Mouse (Mus musculus): Measurements from ENCODE around the gene Syne3. TPM values are rescaled to one million over a fixed set of nuclear protein-coding genes. Genes with fewer than 3 reads are reported as not detected.

Syne3 gene
- 6.1 and 10.3 TPM in 2 replicates for polyA plus RNA-seq (2012; rRNA removed; ENCODE audit: low replicate concordance)

GRCm38 (mm10) chr12:105009370-105010212, at the start of gene Syne3:
Gene Syne3 (minus strand): TSS chr12:105009809.

GRCm38 (mm10) chr12:105032147-105032831, 22.7 kb upstream of the Syne3 start, which contains the start of gene Glrx5:
Gene Glrx5 (plus strand): TSS chr12:105032688.

Other genes with a start within 250 kb of the Syne3 start
- 5.4 and 8.5 TPM in 2 replicates for gene Clmn, start 144.7 kb downstream of the Syne3 start, polyA plus RNA-seq (2012; rRNA removed; ENCODE audit: low replicate concordance)
- 83.5 and 111 TPM in 2 replicates for gene Glrx5, start 22.9 kb upstream of the Syne3 start, polyA plus RNA-seq (2012; rRNA removed; ENCODE audit: low replicate concordance)
- 0.18 and 0.27 TPM in 2 replicates for gene Tcl1b2, start 136.2 kb upstream of the Syne3 start, polyA plus RNA-seq (2012; rRNA removed; ENCODE audit: low replicate concordance)
- gene Tcl1b1, start 149.9 kb upstream of the Syne3 start, polyA plus RNA-seq (2012; rRNA removed; ENCODE audit: low replicate concordance), result not detected in 2 replicates
- gene Tcl1b5, start 166.5 kb upstream of the Syne3 start, polyA plus RNA-seq (2012; rRNA removed; ENCODE audit: low replicate concordance), result not detected in 2 replicates
- not detected in 2 replicates for gene Tcl1b3, start 181.2 kb upstream of the Syne3 start, polyA plus RNA-seq (2012; rRNA removed; ENCODE audit: low replicate concordance)
- gene Tcl1b4, start 192.1 kb upstream of the Syne3 start, polyA plus RNA-seq (2012; rRNA removed; ENCODE audit: low replicate concordance), result not detected in 2 replicates
- not detected in 2 replicates for gene Tcl1, start 213.0 kb upstream of the Syne3 start, polyA plus RNA-seq (2012; rRNA removed; ENCODE audit: low replicate concordance)